Mouse (Mus musculus): Measurements from ENCODE around the gene Nt5c.
"Not testable (repeated sequence)": the region's sequence is repeated elsewhere in the genome, so short reads cannot be mapped to it uniquely, and the experiment has no call there.

Nt5c gene

DNA sequence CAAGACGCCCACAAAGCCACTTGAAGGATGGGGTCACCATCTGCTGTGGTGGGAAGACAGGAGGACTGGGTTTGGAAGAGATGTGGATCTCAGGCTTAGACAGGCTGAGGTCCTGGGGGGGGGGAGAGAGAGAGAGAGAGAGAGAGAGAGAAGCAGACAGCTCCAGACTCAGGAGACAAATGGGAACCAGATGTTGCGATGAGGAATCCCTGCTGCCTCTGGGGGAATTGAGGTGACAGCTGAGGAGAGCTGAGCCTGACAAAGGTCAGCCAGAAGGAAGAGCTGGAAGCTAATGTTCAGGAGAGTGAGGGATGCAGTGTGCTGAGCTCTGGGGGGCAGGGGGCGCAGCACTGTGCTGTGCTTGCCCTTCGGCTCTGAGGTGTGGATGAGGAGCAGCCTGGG, 24.4 kb downstream of the Nt5c start:
- no peak for ATAC-seq (ENCODE audit: low TSS enrichment)

DNA sequence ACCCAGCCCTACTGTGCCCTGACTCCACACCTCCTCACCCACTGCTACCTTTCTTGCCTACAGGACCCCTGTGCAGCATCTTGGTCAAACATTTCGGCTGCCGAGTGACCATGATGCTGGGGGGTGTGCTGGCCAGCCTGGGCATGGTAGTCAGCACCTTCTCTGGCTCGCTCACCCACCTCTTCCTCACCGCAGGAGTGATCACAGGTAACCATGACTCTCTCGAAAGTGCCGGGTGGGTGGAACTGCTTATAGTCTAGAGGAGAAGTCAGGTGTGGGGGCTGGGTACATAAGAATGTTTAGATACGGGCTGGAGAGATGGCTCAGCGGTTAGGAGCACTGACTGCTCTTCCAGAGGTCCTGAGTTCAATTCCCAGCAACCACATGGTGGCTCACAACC, 26.8 kb downstream of the Nt5c start:
- ATAC-seq (ENCODE audit: low TSS enrichment) = no peak

DNA sequence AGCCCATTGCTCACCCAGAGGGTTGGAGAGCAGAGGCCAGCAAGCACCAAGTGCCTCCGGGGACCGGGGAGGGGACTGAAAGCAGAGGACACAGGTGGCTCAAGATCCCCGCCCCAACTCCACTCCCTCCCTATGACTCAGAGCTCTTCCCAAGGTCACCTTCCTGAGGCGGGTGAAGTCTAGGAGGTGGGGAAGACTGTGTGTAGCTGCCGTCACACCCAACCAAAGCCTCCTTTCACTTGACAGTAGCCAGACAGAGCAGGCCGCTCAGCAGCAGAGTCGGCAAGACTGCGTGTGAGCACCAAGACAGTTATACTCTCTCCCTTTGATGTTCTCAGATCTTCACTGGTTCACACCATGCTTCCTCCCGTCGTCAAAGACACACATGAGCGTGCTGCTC, 28.3 kb downstream of the Nt5c start:
- ATAC-seq (ENCODE audit: low TSS enrichment) = no peak

DNA sequence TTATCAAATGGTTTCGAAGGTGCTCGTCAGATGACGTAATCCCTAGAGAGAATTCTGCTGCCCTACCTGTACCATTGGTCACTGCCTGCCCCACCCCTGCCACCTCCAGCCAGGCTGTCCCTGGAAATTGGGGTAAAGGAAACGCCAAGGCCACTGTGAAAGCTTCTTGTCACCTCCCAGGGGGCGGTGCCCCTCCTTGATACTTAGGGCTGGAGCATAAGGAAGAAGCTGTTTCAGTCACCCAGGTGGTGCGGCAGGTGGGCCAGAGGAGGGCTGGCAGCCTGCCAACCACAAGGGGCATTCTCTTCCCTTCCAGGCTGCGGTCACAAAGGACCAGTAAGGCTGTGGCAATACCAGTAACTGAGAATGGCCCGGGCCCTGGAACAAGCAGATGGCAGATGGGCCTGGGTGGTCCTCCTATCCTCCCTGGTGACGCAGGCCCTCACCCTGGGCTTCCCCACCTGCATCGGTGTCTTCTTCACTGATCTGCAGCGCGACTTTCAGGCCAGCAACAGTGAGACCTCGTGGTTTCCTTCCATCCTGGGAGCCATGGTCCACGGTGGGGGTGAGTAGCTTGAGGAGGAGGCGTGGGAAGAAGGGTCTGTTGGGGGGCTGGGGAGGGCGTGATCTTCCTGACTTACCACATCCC, 29.3 kb downstream of the Nt5c start, which contains the start of gene Slc16a5:
Gene Slc16a5 (plus strand): TSS at position 232 of the 649 bp plus-strand sequence.
- no peak for ATAC-seq (ENCODE audit: low TSS enrichment)

DNA sequence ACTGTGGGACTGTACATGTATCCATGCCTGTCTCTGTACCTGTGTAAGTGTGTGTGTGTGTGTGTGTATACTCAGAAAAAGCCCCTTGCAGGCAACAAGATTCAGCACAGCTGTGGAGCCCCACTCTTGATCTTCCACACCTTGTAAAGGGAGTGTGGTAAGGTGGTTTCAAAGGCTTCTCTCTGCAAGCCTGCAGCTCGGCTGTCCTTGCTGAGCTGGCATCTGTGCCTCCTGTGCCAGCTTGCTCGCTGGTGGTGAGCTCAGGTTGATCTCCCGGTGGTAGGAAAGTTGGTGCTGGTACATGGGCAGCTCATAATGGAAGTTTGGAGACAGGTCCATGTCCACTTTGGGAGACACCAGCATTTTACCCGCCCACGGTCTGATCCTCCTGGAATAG, 29.8 kb downstream of the Nt5c start:
- no peak for ATAC-seq (ENCODE audit: low TSS enrichment)

DNA sequence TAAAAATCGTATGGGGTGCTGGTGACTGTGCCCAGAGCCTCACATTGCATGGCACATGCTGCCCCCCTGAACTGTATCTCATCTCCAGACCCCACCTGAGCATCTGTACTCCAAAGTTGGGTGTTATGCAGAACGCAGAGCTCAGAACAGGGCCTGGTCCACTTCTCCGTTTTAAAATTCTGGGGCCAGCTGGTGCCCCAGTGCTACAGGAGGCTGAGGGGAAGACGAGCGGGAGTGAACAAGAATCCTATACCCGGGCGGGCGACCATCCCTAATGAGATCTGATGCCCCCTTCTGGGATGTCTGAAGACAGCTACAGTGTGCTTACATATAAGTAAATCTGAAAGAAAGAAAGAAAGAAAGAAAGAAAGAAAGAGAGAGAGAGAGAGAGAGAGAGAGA, 30.7 kb downstream of the Nt5c start:
- ATAC-seq (ENCODE audit: low TSS enrichment) = no peak

DNA sequence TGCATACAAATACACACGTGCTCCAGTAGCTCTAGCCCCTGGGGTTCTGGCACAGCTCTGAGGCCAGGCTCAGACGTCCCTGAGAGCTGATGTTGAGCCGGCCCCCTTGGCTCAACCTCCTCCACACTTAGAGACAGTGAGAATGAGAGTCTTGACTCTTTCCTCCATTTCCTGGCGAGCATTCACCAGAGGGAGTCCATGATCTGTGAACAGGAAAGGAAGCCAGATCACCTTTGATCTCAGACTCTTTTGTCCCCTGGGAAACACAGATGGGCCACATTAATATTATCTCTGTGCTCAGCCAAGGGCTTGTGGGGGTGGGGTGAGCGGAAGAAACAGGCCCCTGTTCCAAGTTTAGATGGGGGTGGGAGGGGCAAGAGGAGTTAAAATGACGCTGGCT, 34.3 kb downstream of the Nt5c start:
- no peak for ATAC-seq (ENCODE audit: low TSS enrichment)

DNA sequence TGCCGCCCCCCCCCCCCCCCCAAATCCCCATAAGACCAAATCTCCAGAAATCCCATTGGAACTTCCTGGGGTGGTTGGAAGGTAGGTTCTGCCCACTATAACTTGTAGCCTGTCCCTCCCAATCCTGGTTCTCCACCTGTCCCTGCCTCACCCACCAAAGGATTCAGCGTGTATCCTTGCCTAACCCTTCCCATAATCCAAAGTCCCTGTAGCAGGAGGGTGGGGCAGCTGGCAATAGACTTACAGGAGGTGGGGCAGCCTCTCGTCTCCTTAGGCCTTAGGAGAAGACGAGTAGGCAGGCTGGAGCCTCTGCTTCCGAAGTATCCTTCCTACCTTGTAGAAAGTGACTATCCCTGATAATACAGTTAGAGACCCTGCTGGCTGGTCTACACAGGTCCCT, 35.5 kb downstream of the Nt5c start:
- ATAC-seq (ENCODE audit: low TSS enrichment) = no peak

DNA sequence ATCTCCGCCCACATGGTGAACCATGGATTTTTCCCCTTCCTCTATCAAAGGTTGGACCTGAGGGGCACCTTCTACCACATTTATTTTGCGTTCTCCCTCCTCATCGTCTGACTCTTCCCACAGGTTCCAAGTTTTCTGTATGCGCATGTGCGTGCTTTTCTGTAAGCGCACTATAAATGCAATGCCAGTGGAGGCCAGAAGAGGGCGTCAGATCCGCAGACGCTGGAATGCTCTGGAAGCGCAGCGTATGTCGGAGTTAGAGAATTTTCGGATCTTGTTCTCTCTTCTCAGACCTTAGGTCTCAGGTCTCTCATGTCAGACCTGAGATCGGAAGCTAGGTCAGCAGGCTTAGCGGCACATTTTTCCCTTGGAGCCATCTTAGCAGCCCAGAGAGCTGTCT, 36.0 kb downstream of the Nt5c start:
- ATAC-seq (ENCODE audit: low TSS enrichment) = no peak

DNA sequence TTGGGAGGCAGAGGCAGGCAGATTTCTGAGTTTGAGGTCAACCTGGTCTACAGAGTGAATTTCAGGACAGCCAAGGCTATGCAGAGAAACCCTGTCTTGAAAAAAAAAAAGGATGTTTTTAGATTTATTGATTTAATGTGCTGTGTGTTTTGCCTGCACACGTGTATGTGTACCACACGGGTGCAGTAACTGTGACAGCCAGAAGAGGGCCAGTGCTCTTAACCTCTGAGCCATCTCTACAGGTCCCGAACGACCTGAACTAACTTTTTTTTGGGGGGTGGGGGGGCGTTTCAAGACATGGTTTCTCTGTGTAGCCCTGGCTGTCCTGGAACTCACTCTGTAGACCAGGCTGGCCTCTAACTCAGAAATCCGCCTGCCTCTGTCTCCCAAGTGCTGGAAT, 36.8 kb downstream of the Nt5c start:
- not testable (repeated sequence) for ATAC-seq (ENCODE audit: low TSS enrichment)

DNA sequence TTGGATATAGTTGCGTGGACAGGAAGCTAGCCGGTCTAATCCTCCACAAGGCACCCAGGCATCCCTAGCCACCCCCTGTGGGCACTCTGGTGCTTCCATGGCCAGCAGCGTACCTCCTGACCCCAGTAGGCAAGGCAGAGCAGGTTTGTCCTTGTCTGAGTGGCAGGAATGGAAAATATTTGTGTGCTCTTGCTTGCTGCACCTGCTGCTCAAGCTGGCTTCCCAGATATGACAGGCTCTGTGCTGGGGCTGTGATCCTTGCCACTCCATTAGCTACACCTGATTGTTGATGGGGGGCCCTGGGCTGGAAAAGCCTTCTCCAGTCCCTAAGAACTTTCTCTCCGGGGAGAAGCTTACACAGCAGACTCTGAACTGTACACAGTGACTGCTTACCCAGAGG, 38.4 kb downstream of the Nt5c start:
- ATAC-seq (ENCODE audit: low TSS enrichment) = no peak

DNA sequence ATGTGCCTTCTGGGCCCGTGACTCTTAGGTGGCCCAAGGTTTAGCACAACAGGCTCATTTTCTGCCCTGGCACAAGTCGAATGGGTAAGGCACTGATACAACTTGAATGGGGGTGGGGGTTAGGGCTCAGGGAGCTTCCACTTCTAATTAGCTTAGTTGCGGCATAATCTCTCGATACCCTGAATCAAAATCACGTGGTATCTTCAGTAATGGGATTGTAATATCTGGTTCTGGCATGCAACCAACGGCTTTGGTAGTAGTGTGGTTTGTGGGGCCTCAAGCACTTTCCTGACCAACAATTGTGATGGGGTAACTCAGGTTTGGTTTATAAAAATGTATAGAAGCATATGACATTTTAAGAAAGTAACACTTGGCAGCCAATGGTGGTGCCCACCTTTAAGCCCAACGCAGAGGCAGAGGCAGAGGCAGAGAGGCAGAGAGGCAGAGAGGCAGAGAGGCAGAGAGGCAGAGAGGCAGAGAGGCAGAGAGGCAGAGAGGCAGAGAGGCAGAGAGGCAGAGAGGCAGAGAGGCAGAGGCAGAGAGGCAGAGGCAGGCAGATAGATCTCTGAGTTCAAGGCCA, 39.3 kb downstream of the Nt5c start:
- ATAC-seq (ENCODE audit: low TSS enrichment) = no peak

DNA sequence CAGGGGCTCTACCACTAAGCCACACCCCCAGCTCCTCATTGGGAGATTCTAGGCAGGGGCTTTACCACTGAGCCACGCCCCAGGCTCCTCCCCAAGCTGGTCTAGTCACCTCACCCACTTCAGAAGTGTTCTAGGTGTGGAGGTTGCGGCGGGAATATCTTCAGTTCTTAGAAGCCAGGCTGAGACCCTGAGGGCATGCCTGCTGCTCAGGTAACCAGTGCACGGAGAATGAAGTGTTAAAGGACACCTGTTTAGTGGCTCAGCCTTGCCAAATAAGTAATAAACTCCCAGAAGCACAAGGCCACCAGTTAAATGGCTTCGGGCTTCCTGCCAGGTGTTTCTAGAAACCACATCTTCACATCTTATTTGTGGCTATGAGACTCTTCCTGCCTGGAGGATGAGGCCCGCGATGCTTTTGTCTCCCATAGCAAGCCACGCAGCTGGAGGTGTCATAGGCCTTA, 39.9 kb downstream of the Nt5c start:
- no peak for ATAC-seq (ENCODE audit: low TSS enrichment)

DNA sequence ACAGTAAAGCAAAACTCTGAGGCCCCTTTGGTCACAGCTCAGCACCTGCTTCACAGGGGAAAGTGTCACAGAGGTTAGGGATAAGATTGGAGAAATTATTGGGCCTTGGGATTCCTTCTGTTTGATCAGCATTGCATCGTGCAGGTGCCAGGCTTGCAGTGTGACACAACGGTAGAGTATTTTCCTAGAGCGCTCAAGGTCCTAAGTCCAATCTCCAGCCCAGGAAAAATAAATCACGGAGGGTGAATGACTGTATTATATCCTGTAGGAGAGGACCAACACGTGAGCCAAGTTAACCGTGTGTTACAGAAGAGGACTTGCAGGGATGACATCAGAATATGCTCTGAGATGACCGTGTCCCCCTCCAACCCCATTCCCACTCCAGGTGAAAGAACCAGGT, 41.5 kb downstream of the Nt5c start:
- no peak for ATAC-seq (ENCODE audit: low TSS enrichment)

DNA sequence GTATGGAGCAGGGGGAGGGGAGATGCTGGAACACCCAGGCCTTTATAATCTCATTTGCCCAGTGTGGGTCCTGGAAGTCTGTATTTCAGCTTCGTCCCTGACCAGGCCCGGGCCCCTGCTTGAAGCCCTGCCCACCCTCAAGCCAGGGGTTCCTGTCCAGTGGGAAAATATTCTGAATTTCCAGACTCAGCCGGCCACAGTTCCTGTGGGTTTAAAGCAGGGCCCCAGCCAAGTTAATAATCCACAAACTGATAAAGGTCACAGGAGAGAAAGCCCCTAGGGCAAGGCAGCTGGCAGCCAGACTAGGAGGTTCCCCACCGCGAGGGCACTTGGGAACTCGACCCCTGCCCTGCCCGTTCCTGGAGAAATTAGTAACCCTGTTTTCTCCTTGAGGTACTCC, 42.7 kb downstream of the Nt5c start:
- no peak for ATAC-seq (ENCODE audit: low TSS enrichment)

DNA sequence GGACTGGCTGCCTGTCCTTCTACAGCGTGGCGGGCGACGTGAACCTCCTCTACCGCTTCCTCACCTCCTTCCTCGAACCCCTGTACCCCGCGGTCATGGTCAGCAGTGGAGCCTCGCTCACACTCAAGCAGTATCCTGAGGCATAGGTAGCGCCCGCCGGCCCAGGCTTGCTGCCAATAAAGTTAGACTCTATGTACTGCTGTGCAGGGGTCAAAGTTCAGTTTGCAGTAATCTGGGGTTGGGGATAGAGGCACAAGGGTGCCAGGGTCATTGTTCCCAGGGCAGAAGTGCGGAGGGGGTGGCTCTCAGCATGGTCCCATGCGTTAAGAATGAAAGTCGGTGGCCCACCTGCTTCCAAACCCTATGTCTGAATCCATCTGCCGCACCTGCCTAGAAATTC, 43.6 kb downstream of the Nt5c start:
- no peak for ATAC-seq (ENCODE audit: low TSS enrichment)

DNA sequence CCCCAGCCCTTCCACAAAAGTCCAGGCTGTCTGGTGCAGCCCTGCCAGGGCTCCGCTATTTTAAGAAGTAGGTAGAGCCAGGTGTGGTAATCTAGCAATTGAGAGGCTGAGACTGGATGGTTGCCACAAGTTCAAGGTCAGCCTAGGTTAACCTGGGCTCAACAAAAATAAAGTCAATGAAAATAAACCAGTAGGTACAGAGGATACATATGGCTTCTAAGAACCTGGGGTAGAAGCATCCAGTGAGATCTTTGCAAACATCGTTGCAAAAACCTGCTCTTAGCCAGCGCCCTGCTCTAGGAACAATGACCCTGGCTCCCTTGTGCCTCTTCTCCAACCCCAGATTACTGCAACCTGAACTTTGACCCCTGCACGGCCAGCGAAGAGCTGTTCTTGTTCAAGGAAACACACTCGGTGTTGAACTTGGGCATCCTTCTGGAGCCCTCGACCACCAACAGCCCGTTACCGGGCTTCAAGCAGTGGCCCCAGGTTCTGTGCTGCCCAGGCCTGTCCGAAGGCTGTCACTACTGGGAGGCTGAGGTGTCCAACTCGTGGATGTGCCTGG, 44.3 kb downstream of the Nt5c start:
- no peak for ATAC-seq (ENCODE audit: low TSS enrichment)

DNA sequence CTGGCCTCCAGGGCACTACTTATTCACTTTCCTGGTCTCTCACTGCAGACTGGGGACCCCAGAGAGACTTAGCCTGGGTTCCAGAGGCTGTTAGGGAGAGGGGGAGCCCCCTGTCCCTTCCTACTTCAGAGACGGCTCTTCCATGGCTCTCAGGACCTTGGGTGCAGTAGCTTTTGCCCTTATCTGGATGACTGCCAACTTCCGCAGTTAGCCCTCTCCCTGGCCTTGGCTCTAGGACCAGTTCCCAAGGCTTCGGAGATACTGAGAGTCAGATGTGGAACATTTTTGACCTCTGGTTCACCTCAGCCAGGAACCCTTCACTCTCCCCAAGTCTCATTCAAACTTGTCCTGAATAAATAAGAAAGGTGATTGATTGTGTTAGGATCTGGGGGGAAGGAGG, 44.8 kb downstream of the Nt5c start:
- no peak for ATAC-seq (ENCODE audit: low TSS enrichment)

DNA sequence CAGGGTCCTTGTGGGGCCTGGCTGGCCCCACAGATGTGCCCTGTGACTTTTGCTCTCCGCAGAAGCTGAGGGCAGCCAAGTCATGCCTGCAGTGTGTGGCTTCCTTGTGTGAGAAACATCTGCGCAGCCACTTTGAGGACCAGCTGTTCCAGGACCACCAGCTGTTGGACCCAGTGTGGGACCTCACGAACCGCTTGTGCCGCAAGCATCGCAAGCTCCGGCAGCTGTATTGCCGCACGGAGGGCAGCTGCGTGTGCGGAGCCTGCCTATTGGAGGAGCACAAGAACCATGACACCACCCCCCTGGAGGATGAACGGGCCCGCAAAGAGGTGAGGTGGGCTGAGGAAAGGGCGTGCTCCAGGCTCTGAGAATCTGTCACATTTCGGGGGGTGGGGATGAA, 50.2 kb downstream of the Nt5c start:
- ATAC-seq (ENCODE audit: low TSS enrichment) = no peak
